Mouse (Mus musculus): ENCODE measurements around the gene Slc25a40. TPM values are rescaled to one million over a fixed set of nuclear protein-coding genes. Genes with fewer than 3 reads are reported as not detected.

Gene Slc25a40
- polyA plus RNA-seq (2015; fragmentation: Nextera tagmentation; extraction: Ambion mirVana) = 2.9 and 3.1 TPM in 2 replicates

DNA sequence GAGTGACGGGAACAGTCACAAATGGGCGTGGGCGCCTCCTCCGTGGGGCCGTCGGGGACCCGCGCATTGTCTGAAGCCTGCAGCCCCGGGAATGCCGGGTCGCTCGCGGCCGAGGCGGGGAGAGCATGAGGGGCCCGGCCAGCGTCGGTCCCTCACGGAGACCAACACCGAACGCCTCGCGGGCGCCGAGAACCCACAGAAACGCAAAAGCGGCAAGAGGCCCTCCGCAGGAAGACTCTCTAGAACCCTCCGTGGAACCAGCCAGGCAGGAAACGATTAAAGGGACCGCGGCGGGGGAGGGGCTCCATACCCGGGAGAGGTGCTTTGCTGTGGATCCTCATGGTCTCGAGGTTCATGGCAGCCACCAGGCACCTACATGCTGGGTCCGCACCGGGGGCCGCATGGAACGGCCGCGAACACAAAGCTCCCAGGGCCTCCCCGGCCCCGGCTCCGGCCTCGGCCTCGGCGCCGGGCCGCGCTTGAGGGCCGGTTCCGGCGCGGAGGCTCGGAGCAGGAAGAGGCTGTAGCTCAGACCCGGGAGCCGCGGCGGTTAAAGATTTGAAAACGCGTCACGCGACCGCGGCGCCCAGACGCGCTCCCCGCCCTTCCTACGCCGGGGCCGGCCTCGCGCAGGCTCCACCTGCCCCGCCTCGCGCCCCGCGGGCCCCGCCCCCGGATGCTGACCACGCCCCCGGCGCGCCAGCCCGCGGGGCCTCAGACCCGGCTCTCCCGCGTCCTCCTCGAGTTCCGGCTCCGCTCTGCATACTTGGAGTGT lies at the start of gene Slc25a40, which contains the start of gene Dbf4:
Slc25a40 (plus strand) TSS at position 694 of the 775 bp plus-strand sequence.
Dbf4 (minus strand) TSS at position 560 of the 775 bp plus-strand sequence.
- Histone ChIP-seq H3K27me3 (ENCODE audit: insufficient read depth, low read length) (no peaks in the 10 kb centered on the region), H3K9me3 (ENCODE audit: low read length) (no peaks in the 10 kb centered on the region), H3K27ac (ENCODE audit: low read depth) (peak within 1 kb of the TSS; percentile 84), H3K4me2 (ENCODE audit: low read depth, low read length) (peak within 1 kb of the TSS; percentile 90), H3K9ac (replicated peaks) (peak within 1 kb of the TSS; percentile 83), H3K4me3 (ENCODE audit: low read depth, low read length) (peak within 1 kb of the TSS; percentile 78), H3K36me3 (replicated peaks; ENCODE audit: insufficient read depth, low read length) (peaks cover 20% of the 10 kb centered on the region), H3K4me1 (ENCODE audit: insufficient read depth) (peaks cover 8% of the 10 kb centered on the region)
- peak; percentile 97 for ATAC-seq
- DNase-seq = peak; percentile 93
- TF ChIP-seq CTCF (IDR thresholded peaks at IDR 0.05; ENCODE audit: low read depth) (no peak), EP300 (IDR thresholded peaks at IDR 0.05; ENCODE audit: low read depth) (no peak)
- whole genome bisulfite sequencing (ENCODE audit: insufficient replicate concordance) = 1% methylated on average over 82 of the region's 93 CpGs

DNA sequence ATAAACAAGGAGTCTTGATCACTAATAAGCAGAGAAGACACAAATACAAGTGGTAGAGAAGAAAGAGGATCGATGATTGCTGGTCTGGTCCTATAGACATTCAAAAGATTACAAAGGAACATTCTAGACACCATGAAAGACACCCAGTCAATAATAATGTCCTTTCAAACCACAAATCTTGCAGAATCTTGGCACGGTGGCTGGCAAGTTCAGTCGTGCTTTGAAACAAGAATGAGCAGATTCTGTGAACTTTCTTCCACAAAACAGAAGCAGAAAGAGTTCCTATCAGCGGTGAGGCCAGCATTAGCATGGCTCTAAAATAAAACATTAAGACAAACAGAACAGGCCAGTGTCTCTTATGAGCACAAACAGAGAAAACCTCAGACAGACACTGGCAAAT lies 49.2 kb upstream of the Slc25a40 start:
- TF ChIP-seq CTCF (IDR thresholded peaks at IDR 0.05; ENCODE audit: low read depth) (no peak), EP300 (IDR thresholded peaks at IDR 0.05; ENCODE audit: low read depth) (no peak)
- Histone ChIP-seq H3K27ac (ENCODE audit: low read depth) (no peak overlapping the region), H3K27me3 (ENCODE audit: insufficient read depth, low read length) (peaks cover 2% of the 10 kb centered on the region; the same call in 1 of the 2 replicates), H3K9me3 (ENCODE audit: low read length) (no peaks in the 10 kb centered on the region), H3K36me3 (replicated peaks; ENCODE audit: insufficient read depth, low read length) (no peaks in the 10 kb centered on the region), H3K9ac (replicated peaks) (no peak overlapping the region), H3K4me2 (ENCODE audit: low read depth, low read length) (no peak overlapping the region), H3K4me1 (ENCODE audit: insufficient read depth) (no peaks in the 10 kb centered on the region), H3K4me3 (ENCODE audit: low read depth, low read length) (no peak overlapping the region)
- WGBS (ENCODE audit: insufficient replicate concordance) = 59% methylated on average over 4 of the region's 4 CpGs
- no peak for DNase-seq
- ATAC-seq = no peak

DNA sequence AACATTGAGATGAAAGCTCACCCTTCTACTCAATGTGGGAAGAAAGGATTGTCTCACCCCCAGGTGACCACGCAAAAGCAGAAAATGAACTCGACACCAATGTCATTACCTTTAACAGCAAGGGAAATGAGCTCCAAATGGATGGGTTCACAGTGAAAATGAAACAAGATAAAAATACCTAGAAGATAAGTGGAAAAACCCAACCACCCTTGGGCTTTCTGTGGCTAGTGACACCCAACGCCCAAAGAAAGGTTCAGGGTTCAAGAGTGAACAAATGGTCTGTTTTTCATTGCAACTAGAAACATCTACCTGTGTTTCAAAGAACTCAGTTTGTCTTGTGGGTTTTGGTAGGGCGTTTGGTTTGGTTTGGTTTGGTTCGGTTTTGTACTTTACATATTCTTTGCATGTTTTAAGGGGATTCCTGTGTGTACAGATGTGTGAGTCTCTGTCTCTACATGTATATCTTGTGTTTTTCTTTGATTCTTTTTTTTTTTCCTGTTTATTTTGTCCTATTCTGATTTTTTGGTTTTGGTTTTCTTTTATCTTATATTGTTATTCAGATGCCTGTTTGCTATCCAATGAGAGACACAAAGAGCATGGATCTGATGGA lies 48.2 kb upstream of the Slc25a40 start:
- Histone ChIP-seq H3K9ac (replicated peaks) (no peak overlapping the region), H3K9me3 (ENCODE audit: low read length) (no peaks in the 10 kb centered on the region), H3K4me2 (ENCODE audit: low read depth, low read length) (no peak overlapping the region), H3K27me3 (ENCODE audit: insufficient read depth, low read length) (no peaks in the 10 kb centered on the region), H3K27ac (ENCODE audit: low read depth) (no peak overlapping the region), H3K4me3 (ENCODE audit: low read depth, low read length) (no peak overlapping the region), H3K4me1 (ENCODE audit: insufficient read depth) (no peaks in the 10 kb centered on the region), H3K36me3 (replicated peaks; ENCODE audit: insufficient read depth, low read length) (no peaks in the 10 kb centered on the region)
- WGBS (ENCODE audit: insufficient replicate concordance) = 66% methylated on average over 5 of the region's 5 CpGs
- DNase-seq = no peak
- no peak for TF ChIP-seq EP300 (IDR thresholded peaks at IDR 0.05; ENCODE audit: low read depth)
- TF ChIP-seq CTCF (IDR thresholded peaks at IDR 0.05; ENCODE audit: low read depth) = no peak
- ATAC-seq = no peak

DNA sequence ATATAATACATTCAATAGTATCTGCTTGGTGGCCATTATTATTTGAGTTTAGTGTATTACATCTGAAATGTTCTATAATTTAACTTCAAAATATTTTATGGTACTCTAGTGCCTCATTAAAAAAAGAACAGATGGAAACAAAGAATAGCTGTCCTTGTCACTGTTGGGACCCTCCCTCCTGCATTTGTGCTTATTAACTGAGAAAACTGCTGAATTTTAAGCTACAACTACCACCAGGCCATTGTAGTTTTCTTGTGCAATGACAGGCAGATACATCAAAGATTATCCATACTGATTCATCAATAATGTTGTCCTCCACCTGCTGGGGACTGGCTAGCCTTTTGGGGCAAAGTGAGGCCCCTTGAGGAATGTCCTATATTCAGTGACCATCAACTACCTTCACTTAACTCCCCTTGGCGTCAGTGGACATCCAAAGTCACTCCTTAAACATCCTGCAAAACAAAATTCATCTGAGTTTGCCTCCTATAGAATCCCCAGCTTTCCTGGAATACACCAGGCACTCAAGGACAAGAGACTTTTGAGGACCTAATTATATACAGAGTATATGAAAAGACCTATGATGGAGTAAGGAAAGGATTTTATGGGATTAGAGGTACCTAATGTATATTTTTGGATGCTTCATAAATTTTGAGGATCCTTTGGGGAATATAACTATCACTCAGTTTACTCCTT lies 28.6 kb upstream of the Slc25a40 start:
- no peak for TF ChIP-seq CTCF (IDR thresholded peaks at IDR 0.05; ENCODE audit: low read depth)
- TF ChIP-seq EP300 (IDR thresholded peaks at IDR 0.05; ENCODE audit: low read depth) = no peak
- peaks cover 19% of the 10 kb centered on the region for H3K36me3 ChIP-seq (replicated peaks; ENCODE audit: insufficient read depth, low read length)
- no peak overlapping the region for H3K4me3 ChIP-seq (ENCODE audit: low read depth, low read length)
- no peaks in the 10 kb centered on the region for H3K4me1 ChIP-seq (ENCODE audit: insufficient read depth)
- no peak overlapping the region for H3K9ac ChIP-seq (replicated peaks)
- no peaks in the 10 kb centered on the region for H3K9me3 ChIP-seq (ENCODE audit: low read length)
- no peak overlapping the region for H3K27ac ChIP-seq (ENCODE audit: low read depth)
- DNase-seq (no peak), ATAC-seq (no peak)
- no peaks in the 10 kb centered on the region for H3K27me3 ChIP-seq (ENCODE audit: insufficient read depth, low read length)
- H3K4me2 ChIP-seq (ENCODE audit: low read depth, low read length) = no peak overlapping the region
- WGBS (ENCODE audit: insufficient replicate concordance) = 73% methylated on average over 1 of the region's 1 CpGs

DNA sequence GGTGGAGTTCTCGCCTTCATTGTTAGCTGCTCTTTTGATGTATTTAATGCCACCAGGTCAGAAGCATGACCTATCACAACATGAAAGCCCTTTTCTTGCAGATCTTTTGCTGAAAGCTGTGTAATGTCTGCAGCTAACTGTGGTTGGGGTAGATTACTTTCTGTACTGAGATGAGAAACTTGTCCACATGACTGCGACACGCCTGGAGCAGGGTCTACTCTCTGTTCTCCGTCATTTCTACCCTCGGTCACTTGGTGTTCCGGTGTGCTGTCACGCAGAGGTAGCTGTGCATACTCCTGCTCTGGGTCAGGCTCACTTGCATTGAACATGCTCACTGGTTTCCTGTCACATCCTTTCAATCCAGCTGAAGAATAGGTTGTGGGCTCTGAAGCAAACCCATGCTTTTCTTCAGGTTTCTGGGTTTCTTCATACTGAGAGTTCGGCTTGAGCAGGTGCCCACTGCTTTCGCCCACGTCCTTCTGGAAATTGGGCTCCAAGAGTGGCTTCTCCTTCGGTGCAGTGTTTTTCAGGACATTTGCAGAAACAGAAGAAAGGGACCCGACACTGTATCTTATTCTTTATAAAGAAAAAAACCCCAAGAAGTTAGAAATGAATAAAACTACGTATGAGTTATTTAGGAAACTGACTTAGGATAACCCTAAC lies 24.9 kb upstream of the Slc25a40 start:
- H3K4me1 ChIP-seq (ENCODE audit: insufficient read depth) = no peaks in the 10 kb centered on the region
- no peak for TF ChIP-seq CTCF (IDR thresholded peaks at IDR 0.05; ENCODE audit: low read depth)
- no peak for TF ChIP-seq EP300 (IDR thresholded peaks at IDR 0.05; ENCODE audit: low read depth)
- no peak overlapping the region for H3K4me3 ChIP-seq (ENCODE audit: low read depth, low read length)
- DNase-seq (no peak), ATAC-seq (no peak)
- H3K27ac ChIP-seq (ENCODE audit: low read depth) = no peak overlapping the region
- no peaks in the 10 kb centered on the region for H3K9me3 ChIP-seq (ENCODE audit: low read length)
- 89% methylated on average over 13 of the region's 13 CpGs for WGBS (ENCODE audit: insufficient replicate concordance)
- H3K36me3 ChIP-seq (replicated peaks; ENCODE audit: insufficient read depth, low read length) = peaks cover 35% of the 10 kb centered on the region
- no peaks in the 10 kb centered on the region for H3K27me3 ChIP-seq (ENCODE audit: insufficient read depth, low read length)
- H3K9ac ChIP-seq (replicated peaks) = no peak overlapping the region
- H3K4me2 ChIP-seq (ENCODE audit: low read depth, low read length) = no peak overlapping the region
